In genomic region chr13:56477271-56477670, GRCm38 (mm10) we compare ENCODE assay signal across 9 mouse cellular contexts. TPM values are rescaled to one million over a fixed set of nuclear protein-coding genes. Genes with fewer than 3 reads are reported as not detected.
DNase-seq lines count a peak whose midpoint lies in the region; ATAC-seq and TF ChIP-seq lines count a peak whose summit lies in the region.
"Had no signal": no experiment of that assay in that cellular context is flagged by ENCODE, and none has a peak within 500 bp of the region (broad histone marks: within the 10 kb centered on the region; RNA-seq: fewer than 3 reads in every experiment).

No protein-coding gene starts in this region.

- H3K27me3 ChIP-seq in hindbrain, postnatal 0 days (ENCODE audit: insufficient read depth, low read length), result no peaks in the 10 kb centered on the region
- H3K27me3 ChIP-seq in hindbrain, embryonic 12.5 days, result no peaks in the 10 kb centered on the region; the same call in 1 of the 2 replicates
- no peaks in the 10 kb centered on the region for H3K27me3 ChIP-seq in limb, embryonic 10.5 days (ENCODE audit: low read depth, poor library complexity, severe bottlenecking)
- no peaks in the 10 kb centered on the region for H3K27me3 ChIP-seq in intestine, postnatal 0 days (replicated peaks; ENCODE audit: control insufficient read depth, insufficient read depth, low read length)
- H3K27me3 ChIP-seq: limb, embryonic 12.5 days had no signal

- DNase-seq in hindbrain, postnatal 0 days (ENCODE audit: low spot score), result peak; percentile 43
- DNase-seq in NIH3T3 (ENCODE audit: low read depth), result peak; percentile 3
- peak; percentile 14 to 64 for DNase-seq in frontal cortex, adult 2 months (ENCODE audit: extremely low spot score in 1 of 2, low spot score in 1 of 2)
- DNase-seq in limb, embryonic 10.5 days (ENCODE audit: low spot score), result peak; percentile 28
- no peak for DNase-seq in thymus, postnatal 36 days

- H3K27ac ChIP-seq in hindbrain, postnatal 0 days, result no peak overlapping the region
- no peak overlapping the region for H3K27ac ChIP-seq in hindbrain, embryonic 12.5 days
- no peak overlapping the region for H3K27ac ChIP-seq in limb, embryonic 10.5 days
- H3K27ac ChIP-seq in intestine, postnatal 0 days (ENCODE audit: low read depth, low read length), result no peak overlapping the region
- H3K27ac ChIP-seq: limb, embryonic 12.5 days had no signal

- H3K36me3 ChIP-seq in hindbrain, postnatal 0 days (ENCODE audit: insufficient read depth, low read length), result no peaks in the 10 kb centered on the region
- no peaks in the 10 kb centered on the region for H3K36me3 ChIP-seq in hindbrain, embryonic 12.5 days
- H3K36me3 ChIP-seq in limb, embryonic 10.5 days, result no peaks in the 10 kb centered on the region
- no peaks in the 10 kb centered on the region for H3K36me3 ChIP-seq in intestine, postnatal 0 days (ENCODE audit: control insufficient read depth, insufficient read depth)
- H3K36me3 ChIP-seq: limb, embryonic 12.5 days had no signal

- no peak for TF ChIP-seq CTCF in hindbrain, postnatal 0 days (IDR thresholded peaks at IDR 0.05; ENCODE audit: low read depth)
- TF ChIP-seq CTCF in intestine, postnatal 0 days (IDR thresholded peaks at IDR 0.05; ENCODE audit: low read depth), result no peak

- no peak overlapping the region for H3K4me3 ChIP-seq in hindbrain, postnatal 0 days (ENCODE audit: low read length)
- no peak overlapping the region for H3K4me3 ChIP-seq in hindbrain, embryonic 12.5 days
- no peak overlapping the region for H3K4me3 ChIP-seq in limb, embryonic 10.5 days
- no peak overlapping the region for H3K4me3 ChIP-seq in intestine, postnatal 0 days (ENCODE audit: low read depth, low read length)
- H3K4me3 ChIP-seq: limb, embryonic 12.5 days had no signal

- H3K4me1 ChIP-seq in hindbrain, postnatal 0 days (ENCODE audit: insufficient read depth, low read length), result no peaks in the 10 kb centered on the region
- 0 out of 2 replicates have a peak, but pooled peaks cover 3% of the 10 kb centered on the region for H3K4me1 ChIP-seq in hindbrain, embryonic 12.5 days
- H3K4me1 ChIP-seq in limb, embryonic 10.5 days, result peaks cover 10% of the 10 kb centered on the region
- no peaks in the 10 kb centered on the region for H3K4me1 ChIP-seq in intestine, postnatal 0 days (replicated peaks; ENCODE audit: control insufficient read depth, insufficient read depth, low read length)
- H3K4me1 ChIP-seq: limb, embryonic 12.5 days had no signal

- no peak overlapping the region for H3K4me2 ChIP-seq in hindbrain, postnatal 0 days (ENCODE audit: low read depth, low read length)
- no peak overlapping the region for H3K4me2 ChIP-seq in hindbrain, embryonic 12.5 days (replicated peaks)
- no peak overlapping the region for H3K4me2 ChIP-seq in intestine, postnatal 0 days (replicated peaks; ENCODE audit: low read depth)
- H3K4me2 ChIP-seq: limb, embryonic 12.5 days had no signal

- ATAC-seq in hindbrain, postnatal 0 days, result 0 out of 2 replicates have a peak, but pooled peaks have one; percentile 35
- ATAC-seq in hindbrain, embryonic 12.5 days (ENCODE audit: low FRiP score), result no peak
- no peak for ATAC-seq in intestine, postnatal 0 days

- no peaks in the 10 kb centered on the region for H3K9me3 ChIP-seq in hindbrain, postnatal 0 days (ENCODE audit: low read length)
- no peaks in the 10 kb centered on the region for H3K9me3 ChIP-seq in hindbrain, embryonic 12.5 days (replicated peaks)
- H3K9me3 ChIP-seq in limb, embryonic 10.5 days (replicated peaks), result no peaks in the 10 kb centered on the region
- no peaks in the 10 kb centered on the region for H3K9me3 ChIP-seq in intestine, postnatal 0 days (ENCODE audit: control insufficient read depth)
- H3K9me3 ChIP-seq: limb, embryonic 12.5 days had no signal

- H3K9ac ChIP-seq in hindbrain, postnatal 0 days (replicated peaks; ENCODE audit: low read length), result no peak overlapping the region
- H3K9ac ChIP-seq in hindbrain, embryonic 12.5 days, result no peak overlapping the region
- no peak overlapping the region for H3K9ac ChIP-seq in intestine, postnatal 0 days (ENCODE audit: low read depth, low read length)
- H3K9ac ChIP-seq: limb, embryonic 12.5 days had no signal

- WGBS in hindbrain, postnatal 0 days, result 30% methylated on average over 6 of the region's 6 CpGs
- 50% methylated on average over 6 of the region's 6 CpGs for WGBS in hindbrain, embryonic 12.5 days
- WGBS in limb, embryonic 10.5 days, result 40% methylated on average over 6 of the region's 6 CpGs
- 38% methylated on average over 6 of the region's 6 CpGs for whole genome bisulfite sequencing in intestine, postnatal 0 days

RNA-seq across cellular contexts. Expression of gene Il9, which starts 4.8 kb away (rescaled TPM):
- not detected in 2 replicates for total RNA-seq in hindbrain, postnatal 0 days (2014; rRNA removed)
- not detected in 2 replicates for polyA plus RNA-seq in hindbrain, postnatal 0 days (2015; fragmentation: Nextera tagmentation; extraction: Ambion mirVana)
- not detected in 2 replicates for polyA plus RNA-seq in hindbrain, embryonic 12.5 days (2016; fragmentation: Nextera tagmentation; extraction: Ambion mirVana)
- polyA plus RNA-seq in frontal cortex, adult 2 months (2012; rRNA removed), result not detected in 2 replicates
- not detected in 2 replicates for polyA plus RNA-seq in limb, embryonic 10.5 days (2016; fragmentation: Nextera tagmentation; extraction: Ambion mirVana)
- not detected in 2 replicates for polyA plus RNA-seq in intestine, postnatal 0 days (2015; fragmentation: Nextera tagmentation; extraction: Ambion mirVana)
- total RNA-seq: heart, adult 18-20 months had no signal
- polyA plus RNA-seq: limb, embryonic 12.5 days had no signal

RNA-seq across cellular contexts. Expression of gene Slc25a48, which starts 39.1 kb away (rescaled TPM):
- total RNA-seq in hindbrain, postnatal 0 days (2014; rRNA removed), result 0.07 TPM in 1 of 2 replicates, not detected in the other
- polyA plus RNA-seq in hindbrain, postnatal 0 days (2015; fragmentation: Nextera tagmentation; extraction: Ambion mirVana), result 0.05 TPM in 1 of 2 replicates, not detected in the other
- polyA plus RNA-seq in hindbrain, embryonic 12.5 days (2016; fragmentation: Nextera tagmentation; extraction: Ambion mirVana), result 0.07 TPM in 1 of 2 replicates, not detected in the other
- polyA plus RNA-seq in frontal cortex, adult 2 months (2012; rRNA removed), result 0.04 TPM in 2 replicates
- not detected in 2 replicates for polyA plus RNA-seq in limb, embryonic 10.5 days (2016; fragmentation: Nextera tagmentation; extraction: Ambion mirVana)
- 0.03 TPM in 1 of 2 replicates, not detected in the other for polyA plus RNA-seq in intestine, postnatal 0 days (2015; fragmentation: Nextera tagmentation; extraction: Ambion mirVana)

RNA-seq across cellular contexts. Expression of gene Fbxl21, which starts 45.0 kb away (rescaled TPM):
- 6.1 and 11.3 TPM in 2 replicates for total RNA-seq in hindbrain, postnatal 0 days (2014; rRNA removed)
- polyA plus RNA-seq in hindbrain, postnatal 0 days (2015; fragmentation: Nextera tagmentation; extraction: Ambion mirVana), result 5.5 and 5.6 TPM in 2 replicates
- polyA plus RNA-seq in hindbrain, embryonic 12.5 days (2016; fragmentation: Nextera tagmentation; extraction: Ambion mirVana), result 1.8 and 3.6 TPM in 2 replicates
- 4.6 and 5.8 TPM in 2 replicates for polyA plus RNA-seq in frontal cortex, adult 2 months (2012; rRNA removed)
- 1.1 and 1.4 TPM in 2 replicates for polyA plus RNA-seq in limb, embryonic 10.5 days (2016; fragmentation: Nextera tagmentation; extraction: Ambion mirVana)
- 3.7 and 4.0 TPM in 2 replicates for polyA plus RNA-seq in intestine, postnatal 0 days (2015; fragmentation: Nextera tagmentation; extraction: Ambion mirVana)

RNA-seq across cellular contexts. Expression of gene Gm3045, which starts 50.9 kb away (rescaled TPM):
- total RNA-seq in hindbrain, postnatal 0 days (2014; rRNA removed), result not detected in 2 replicates
- not detected in 2 replicates for polyA plus RNA-seq in hindbrain, postnatal 0 days (2015; fragmentation: Nextera tagmentation; extraction: Ambion mirVana)
- polyA plus RNA-seq in hindbrain, embryonic 12.5 days (2016; fragmentation: Nextera tagmentation; extraction: Ambion mirVana), result not detected in 2 replicates
- not detected in 2 replicates for polyA plus RNA-seq in frontal cortex, adult 2 months (2012; rRNA removed)
- not detected in 2 replicates for polyA plus RNA-seq in limb, embryonic 10.5 days (2016; fragmentation: Nextera tagmentation; extraction: Ambion mirVana)
- not detected in 2 replicates for polyA plus RNA-seq in intestine, postnatal 0 days (2015; fragmentation: Nextera tagmentation; extraction: Ambion mirVana)
- total RNA-seq: heart, adult 18-20 months had no signal
- polyA plus RNA-seq: limb, embryonic 12.5 days had no signal

Comparison
In these comparisons a context has a peak if more than half of its experiments do, and no peak if none do; other contexts are left out.
1. DNase-seq: peak in hindbrain, postnatal 0 days (single experiment), NIH3T3 (single experiment), frontal cortex, adult 2 months (2 of 2) and limb, embryonic 10.5 days (single experiment); none in thymus, postnatal 36 days (0 of 2).